Mouse (Mus musculus): ENCODE measurements at regions not wholly inside any gene's neighbourhood (a gene's known extent, or its start where the extent isn't known, plus 50 kb on each side); places are given as distances from the start of the nearest gene placed in this dataset.
"Not testable (repeated sequence)": the region's sequence is repeated elsewhere in the genome, so short reads cannot be mapped to it uniquely, and the experiment has no call there.

GRCm38 (mm10) chr6:95058017-95058416 lies 59.0 kb upstream of the Kbtbd8 start:
- no peak for DNase-seq

- no peak for DNase-seq
Observed at GRCm38 (mm10) chr6:95056222-95056621, 60.8 kb upstream of the Kbtbd8 start.

DNA sequence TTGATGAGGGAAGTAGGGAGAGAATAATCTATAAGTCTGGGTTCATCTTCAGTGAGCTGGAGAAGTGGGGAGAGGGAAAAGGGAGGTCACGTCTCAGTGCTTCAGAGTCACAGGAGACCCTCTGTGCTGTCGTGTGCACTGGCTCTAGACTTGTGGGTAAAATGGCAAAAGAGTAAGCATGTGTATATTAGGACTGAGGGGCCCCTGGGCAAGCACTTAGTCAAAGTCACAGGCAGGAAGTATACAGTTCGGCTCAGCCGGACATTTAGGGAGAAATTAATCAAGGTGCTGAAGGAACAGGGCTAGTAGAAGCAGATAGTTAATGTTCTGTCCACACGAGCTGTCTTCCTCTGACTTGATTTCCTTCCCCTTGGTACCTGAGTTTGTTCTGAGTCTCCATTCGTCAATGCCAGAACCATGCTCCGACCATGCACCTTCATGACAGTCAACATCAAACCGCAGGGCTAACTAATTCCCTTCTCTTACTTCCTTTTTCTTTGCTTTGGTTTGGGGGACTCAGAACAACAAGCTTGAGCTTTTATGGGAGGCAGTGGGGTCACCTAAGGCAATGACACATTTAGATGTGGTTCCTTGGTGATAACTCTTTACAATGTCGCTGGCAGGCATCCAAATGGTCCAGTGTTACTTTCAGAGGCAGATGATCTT lies 63.2 kb upstream of the Kbtbd8 start:
- no peak for DNase-seq

GRCm38 (mm10) chr6:95041351-95041750 lies 75.7 kb upstream of the Kbtbd8 start:
- DNase-seq, result not testable (repeated sequence)

- no peak for DNase-seq
Observed at GRCm38 (mm10) chr6:95024239-95024638, 92.8 kb upstream of the Kbtbd8 start.

GRCm38 (mm10) chr6:95021724-95022123 lies 95.3 kb upstream of the Kbtbd8 start:
- DNase-seq, result no peak

DNA sequence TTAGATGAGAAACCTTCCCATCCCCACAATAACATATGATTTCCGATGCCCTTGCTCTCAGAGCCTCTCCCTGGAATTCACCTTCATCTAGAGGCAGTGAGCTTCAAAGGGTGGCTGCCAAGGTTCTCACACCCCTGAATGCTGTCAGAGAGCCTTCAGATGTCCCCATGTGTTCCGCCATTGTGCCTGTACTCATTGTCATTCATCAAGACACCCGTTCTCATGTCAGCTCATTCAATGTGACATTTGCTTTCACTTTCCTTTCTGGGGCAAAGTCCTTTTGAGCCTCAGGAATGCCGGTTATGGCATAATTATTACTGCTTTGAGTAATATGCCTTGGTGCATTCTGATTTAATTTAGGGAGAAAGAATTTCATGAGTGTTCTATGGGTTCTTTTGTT lies 99.1 kb upstream of the Kbtbd8 start:
- no peak for DNase-seq

- no peak for DNase-seq
Observed at GRCm38 (mm10) chr6:95017484-95017883, 99.6 kb upstream of the Kbtbd8 start.

GRCm38 (mm10) chr6:95013096-95013495 lies 103.9 kb upstream of the Kbtbd8 start:
- no peak for DNase-seq

- no peak for DNase-seq
Observed at GRCm38 (mm10) chr6:95006485-95006884, 110.6 kb upstream of the Kbtbd8 start.

DNA sequence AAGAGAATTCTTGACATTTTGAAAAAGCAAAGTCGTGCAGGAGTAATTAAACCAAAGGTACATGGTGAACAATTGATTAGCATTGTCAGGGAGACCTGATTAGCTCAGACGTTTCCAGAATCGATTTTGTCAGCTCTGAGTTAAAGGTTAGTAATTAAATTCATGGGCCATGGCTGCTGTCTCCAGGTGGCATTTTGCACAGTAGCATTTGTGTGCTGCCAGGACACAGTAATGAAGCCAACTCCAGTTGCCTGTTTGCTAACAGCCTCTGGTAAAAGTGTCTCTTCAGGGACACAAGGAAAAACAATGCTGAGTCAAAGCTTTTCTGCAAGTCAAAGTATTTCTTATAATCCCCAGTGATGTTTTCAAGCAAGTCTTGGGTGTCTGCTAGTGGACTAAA lies 113.3 kb upstream of the Kbtbd8 start:
- DNase-seq, result no peak

DNA sequence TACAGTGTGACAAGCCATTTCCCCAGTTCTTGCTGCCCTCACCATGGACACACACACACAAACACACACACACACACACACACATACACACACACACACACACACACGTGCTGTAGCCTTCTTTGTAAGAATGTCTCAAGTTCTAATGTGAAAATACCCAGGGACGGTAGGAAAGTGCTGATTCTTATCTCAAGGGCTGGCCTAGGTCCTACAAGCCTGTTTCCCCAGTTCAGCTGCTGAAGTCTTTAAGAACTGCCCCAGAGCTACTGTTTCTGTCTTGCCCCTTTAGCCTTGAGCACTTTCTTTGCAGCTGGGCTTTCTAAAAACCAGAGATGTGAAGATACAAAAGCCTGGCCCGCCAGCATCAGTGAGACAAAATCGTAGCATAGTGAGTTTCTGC lies 117.5 kb upstream of the Kbtbd8 start:
- no peak for DNase-seq

- no peak for DNase-seq
Observed at GRCm38 (mm10) chr6:94999002-94999401, 118.0 kb upstream of the Kbtbd8 start.

GRCm38 (mm10) chr6:94998371-94998770 lies 118.7 kb upstream of the Kbtbd8 start:
- DNase-seq, result no peak

DNA sequence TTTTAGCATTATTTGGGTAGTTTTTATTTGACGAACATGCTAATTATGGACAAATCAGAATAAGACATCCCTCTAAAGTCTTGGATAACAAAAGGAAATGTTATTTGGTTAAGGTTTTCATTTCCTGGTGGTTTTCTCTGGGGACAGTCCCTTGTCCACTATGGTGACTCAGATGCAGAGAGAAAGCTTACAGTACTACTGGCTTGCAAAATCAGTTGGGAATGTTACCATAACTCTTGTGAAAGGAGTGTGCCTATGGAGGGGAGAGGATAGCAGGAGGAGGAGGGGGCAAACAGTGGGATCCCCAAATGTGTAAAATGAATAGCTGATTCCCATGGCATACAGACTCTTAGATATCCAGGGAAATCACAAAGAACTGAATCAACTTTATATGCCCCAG lies 122.7 kb upstream of the Kbtbd8 start:
- DNase-seq, result no peak

DNA sequence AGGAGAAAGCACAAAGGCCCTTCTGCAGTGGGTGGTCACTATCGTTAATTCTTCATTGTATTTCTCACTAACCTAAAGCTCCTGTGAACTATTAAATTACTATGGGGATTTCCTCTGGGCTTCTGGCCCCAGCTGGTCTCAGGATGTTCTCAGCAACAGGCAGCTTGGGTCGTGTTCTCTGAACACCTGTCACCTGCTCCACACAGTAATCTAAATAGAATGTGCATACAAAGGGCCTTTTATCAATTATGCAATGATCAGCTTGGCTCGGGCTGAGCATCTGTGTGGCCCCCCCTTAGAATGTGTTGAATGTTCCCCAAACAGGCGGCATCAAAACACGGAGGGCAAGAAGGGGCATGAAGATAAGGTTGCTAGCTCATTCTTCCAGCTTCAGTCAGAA lies 129.6 kb upstream of the Kbtbd8 start:
- no peak for DNase-seq

- DNase-seq, result no peak
Observed at GRCm38 (mm10) chr6:94986346-94986745, 130.7 kb upstream of the Kbtbd8 start.

DNA sequence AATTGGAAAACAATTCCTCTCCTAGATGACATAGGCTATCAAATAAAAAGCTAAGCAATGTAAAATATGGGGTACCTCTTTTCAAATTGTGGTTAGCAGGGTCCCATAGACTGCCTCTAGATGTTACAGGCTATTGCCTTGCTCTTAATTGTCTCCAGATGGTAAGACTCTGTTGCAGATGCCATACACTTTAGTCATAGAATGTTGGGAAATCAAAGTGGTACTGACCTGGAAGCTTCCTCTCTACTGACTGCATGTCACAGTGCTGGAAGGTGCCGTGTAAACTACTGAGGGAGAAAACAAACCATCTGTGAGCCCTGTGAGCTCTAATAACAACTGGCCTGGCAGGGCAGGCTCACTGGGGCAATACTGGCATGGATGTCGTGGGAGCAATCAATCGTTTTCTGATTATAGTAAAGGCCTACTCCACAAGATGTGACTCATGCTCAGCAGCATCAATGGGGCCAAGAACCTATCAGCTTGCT lies 132.6 kb upstream of the Kbtbd8 start:
- DNase-seq, result no peak

- DNase-seq, result no peak
Observed at GRCm38 (mm10) chr6:94968683-94969082, 148.4 kb upstream of the Kbtbd8 start.

- no peak for DNase-seq
Observed at GRCm38 (mm10) chr6:94966962-94967361, 150.1 kb upstream of the Kbtbd8 start.

DNA sequence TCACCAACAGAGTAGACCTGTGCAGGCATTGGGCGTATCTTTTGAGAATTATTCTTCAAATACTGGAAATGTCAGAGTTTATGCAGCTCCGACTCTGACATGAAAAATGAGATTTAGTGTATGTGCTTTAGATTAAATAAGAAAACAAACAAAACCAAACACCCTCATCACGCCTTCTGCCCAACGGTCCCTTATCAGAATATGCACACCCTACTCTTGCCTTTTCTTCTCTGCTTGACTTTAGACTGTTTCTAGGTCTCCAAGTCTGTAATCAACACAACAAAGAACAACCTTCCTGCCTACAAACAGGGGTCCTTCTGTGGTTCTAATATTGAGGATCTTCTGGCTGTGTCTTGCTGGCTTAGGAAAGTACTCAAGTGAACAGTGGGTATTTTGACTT lies 153.8 kb upstream of the Kbtbd8 start:
- no peak for DNase-seq

- DNase-seq, result no peak
Observed at GRCm38 (mm10) chr6:94962411-94963087, 154.5 kb upstream of the Kbtbd8 start.

DNA sequence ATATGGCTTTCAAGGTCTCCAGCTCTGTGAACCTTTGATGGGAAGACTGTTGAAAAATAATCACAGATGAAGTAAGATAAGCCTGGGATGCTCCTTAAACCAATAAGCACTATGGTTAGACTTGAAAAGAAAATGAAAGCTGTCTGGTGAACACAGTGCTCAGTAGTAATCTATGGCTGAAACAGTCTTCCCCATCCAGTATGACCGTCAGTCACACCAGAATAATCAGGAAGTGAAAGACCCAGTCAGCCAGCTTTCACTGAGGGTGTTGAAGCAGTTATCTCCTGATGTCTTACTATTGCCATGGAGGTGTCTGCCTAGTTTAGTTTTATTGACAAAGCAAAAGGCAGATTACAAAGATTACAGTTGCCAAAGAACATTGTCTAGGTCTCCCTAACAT lies 155.2 kb upstream of the Kbtbd8 start:
- no peak for DNase-seq

DNA sequence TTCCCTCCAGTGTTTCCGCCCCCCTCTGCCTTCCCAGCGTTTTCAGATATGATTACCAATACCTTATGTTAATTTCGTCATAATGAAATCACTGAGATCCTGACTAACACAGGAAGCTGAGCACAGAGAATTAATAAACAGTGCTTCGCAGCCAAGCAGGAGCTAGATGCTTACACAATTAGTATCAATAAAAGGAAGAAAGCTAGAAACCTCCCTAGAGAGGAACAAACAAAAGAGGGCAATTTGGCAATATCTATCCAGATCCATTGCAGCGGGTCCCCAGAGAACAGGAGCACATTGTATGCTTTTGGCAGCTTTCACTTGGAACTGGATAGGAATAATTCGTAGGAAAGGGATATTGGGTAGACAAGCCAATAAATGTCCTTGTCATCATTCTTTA lies 159.1 kb upstream of the Kbtbd8 start:
- DNase-seq, result no peak
